Mouse (Mus musculus) cortical plate, adult 2 months (tissue): Measurements from ENCODE around the gene Lats2.

Source experiments
- CTCF ChIP-seq: fragments of 200-500 bp; IDR thresholded peaks from 2 replicates; pipeline ENCODE4 v1.5.1; 2011; ENCODE audit warnings: mild to moderate bottlenecking, control low read depth, low read length; ENCODE audit not compliant: insufficient read depth; ENCODE audit errors: extremely low read depth
- POLR2A ChIP-seq: fragments of 200-500 bp; IDR thresholded peaks from 2 replicates; pipeline ENCODE4 v1.6.1; 2011; ENCODE audit warnings: mild to moderate bottlenecking, low read length, control low read depth; ENCODE audit not compliant: insufficient read depth; ENCODE audit errors: extremely low read depth

DNA sequence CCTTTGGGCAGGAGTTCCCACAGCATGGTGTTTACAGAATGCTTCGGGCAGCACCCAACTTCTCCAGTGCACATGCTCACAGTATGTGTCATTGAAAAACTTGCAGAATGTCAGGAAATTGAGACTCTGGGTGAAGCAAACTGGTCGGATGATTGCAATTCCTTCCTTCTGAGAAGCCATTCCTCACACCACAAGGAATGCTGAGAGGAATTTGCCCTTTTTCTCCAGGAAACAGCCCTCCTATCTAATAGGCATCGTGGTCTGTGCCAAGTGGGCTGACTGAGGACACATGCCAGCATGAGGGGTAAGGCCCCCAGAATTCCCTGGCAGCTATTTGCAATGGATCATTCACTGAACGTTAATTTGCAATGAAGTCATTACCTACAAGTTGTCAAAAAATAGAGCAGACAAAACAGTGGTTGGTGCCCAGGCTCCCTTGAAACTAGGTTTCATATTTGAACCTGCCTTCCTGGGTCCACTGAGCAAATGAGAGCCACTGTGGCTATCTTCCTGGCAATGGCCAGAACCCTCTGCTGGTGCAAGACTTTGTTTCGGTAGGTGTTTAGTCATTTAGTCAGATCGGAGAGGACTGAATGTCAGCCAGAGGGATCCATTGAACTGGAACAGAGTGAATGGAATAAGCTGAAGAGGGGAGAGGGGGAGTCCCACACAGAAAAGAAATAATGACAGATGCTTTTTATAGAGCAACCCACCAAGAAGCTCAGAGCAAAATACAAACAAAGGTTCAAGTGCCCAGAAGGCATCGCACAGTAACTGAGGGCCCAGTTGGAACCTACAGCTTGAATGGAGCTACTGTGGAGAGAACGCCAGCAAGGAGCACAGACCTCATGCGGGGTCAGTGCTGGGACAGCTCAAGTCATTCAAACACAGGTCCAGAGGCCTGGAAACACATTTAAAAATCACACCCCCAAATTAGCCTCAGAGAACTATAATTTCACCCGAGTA, 2.5 kb upstream of the Lats2 start:
- TF ChIP-seq POLR2A (no peak), CTCF (no peak)
